Mouse (Mus musculus): Measurements from ENCODE around the gene Slc12a9.

DNA sequence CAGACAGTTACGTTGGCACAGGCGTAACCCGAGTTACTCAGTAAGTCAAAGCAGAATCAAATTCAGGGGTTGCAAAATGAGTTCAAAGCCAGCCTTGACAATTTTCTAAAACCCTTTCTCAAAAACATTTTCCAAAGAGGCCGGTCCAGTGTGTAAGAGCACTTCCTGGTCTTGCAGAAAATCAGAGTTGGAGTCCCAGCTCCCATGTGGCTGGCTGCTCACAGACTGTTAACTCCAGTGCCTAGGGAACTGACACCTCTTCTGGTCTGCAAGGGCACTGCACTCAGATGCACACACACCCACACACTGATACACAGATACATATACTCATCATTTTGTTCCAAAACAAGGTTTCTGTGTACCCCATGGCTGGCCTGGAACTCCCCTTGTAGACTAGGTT lies 25.0 kb downstream of the Slc12a9 start:
- 0 out of 2 replicates have a peak, but pooled peaks have one; percentile 30 for TF ChIP-seq CTCF (IDR thresholded peaks at IDR 0.05; ENCODE audit: low read depth)
- no peak for TF ChIP-seq EP300 (optimal IDR thresholded peaks at IDR 0.05)

Data from stomach, postnatal 0 days (tissue).